In genomic region chr15:36980238-36980637, GRCm38 (mm10) we compare ENCODE assay signal across 8 mouse cellular contexts. TPM values are rescaled to one million over a fixed set of nuclear protein-coding genes. Genes with fewer than 3 reads are reported as not detected.
A peak's percentile ranks its signal among the peaks of the same experiment; 100 is the strongest.
DNase-seq lines count a peak whose midpoint lies in the region; ATAC-seq and TF ChIP-seq lines count a peak whose summit lies in the region.

No protein-coding gene starts in this region.

- H3K4me3 ChIP-seq in gastrocnemius, adult 2 months: peak overlapping the region; percentile 50
- peak overlapping the region; percentile 38 for H3K4me3 ChIP-seq in forebrain, embryonic 12.5 days (replicated peaks)
- H3K4me3 ChIP-seq in liver, embryonic 14.5 days (ENCODE audit: insufficient read depth in 1 of 2, low read depth in 2 of 2, low read length in 2 of 2): peak overlapping the region; percentile 36; a peak in 3 of 4 replicates

- H3K27me3 ChIP-seq in forebrain, embryonic 12.5 days: no peaks in the 10 kb centered on the region
- H3K27me3 ChIP-seq in liver, embryonic 14.5 days (ENCODE audit: control insufficient read depth, insufficient read depth, low read length): no peaks in the 10 kb centered on the region

- intact Hi-C loops in gastrocnemius, adult 2 months (cut with DNase I): no loop called here

- H3K27ac ChIP-seq in gastrocnemius, adult 2 months: no peak overlapping the region
- no peak overlapping the region for H3K27ac ChIP-seq in forebrain, embryonic 12.5 days
- H3K27ac ChIP-seq in liver, embryonic 14.5 days: no peak overlapping the region

- no peaks in the 10 kb centered on the region for H3K36me3 ChIP-seq in forebrain, embryonic 12.5 days (replicated peaks)
- no peaks in the 10 kb centered on the region for H3K36me3 ChIP-seq in liver, embryonic 14.5 days (replicated peaks; ENCODE audit: control insufficient read depth, insufficient read depth, low read depth)

- ATAC-seq in CD4-positive, CD25-positive, alpha-beta regulatory T cell, adult 4 months: peak; percentile 20
- peak; percentile 67; the same call in 1 of the 2 replicates for ATAC-seq in forebrain, embryonic 12.5 days (ENCODE audit: low FRiP score)
- no peak for ATAC-seq in liver, embryonic 14.5 days (ENCODE audit: insufficient read depth)

- no peak for TF ChIP-seq EP300 in liver, embryonic 14.5 days (IDR thresholded peaks at IDR 0.05; ENCODE audit: low read depth)

- no peaks in the 10 kb centered on the region for H3K9me3 ChIP-seq in forebrain, embryonic 12.5 days
- H3K9me3 ChIP-seq in liver, embryonic 14.5 days (ENCODE audit: control insufficient read depth, low read length): no peaks in the 10 kb centered on the region

- H3K4me1 ChIP-seq in forebrain, embryonic 12.5 days: peaks cover 23% of the 10 kb centered on the region
- H3K4me1 ChIP-seq in liver, embryonic 14.5 days (replicated peaks; ENCODE audit: control insufficient read depth in 2 of 2, insufficient read depth in 2 of 2, low read length in 1 of 2): peaks cover 4 to 11% of the 10 kb centered on the region in 2 experiments; a peak in 3 of 4 replicates

- peak overlapping the region; percentile 48; the same call in 1 of the 2 replicates for H3K9ac ChIP-seq in forebrain, embryonic 12.5 days
- H3K9ac ChIP-seq in liver, embryonic 14.5 days (replicated peaks): peak overlapping the region; percentile 16; the same call in 1 of the 2 replicates

- 46% methylated on average over 8 of the region's 8 CpGs for WGBS in forebrain, embryonic 12.5 days
- 43% methylated on average over 8 of the region's 8 CpGs for WGBS in liver, embryonic 14.5 days (ENCODE audit: insufficient replicate concordance)

- no peak for TF ChIP-seq CTCF in gastrocnemius, adult 2 months (IDR thresholded peaks at IDR 0.05)
- TF ChIP-seq CTCF in liver, embryonic 14.5 days (IDR thresholded peaks at IDR 0.05; ENCODE audit: low read depth): no peak

- no peak for DNase-seq in gastrocnemius, adult 2 months
- DNase-seq in gastrocnemius, postnatal 4 days (ENCODE audit: low spot score in 2 of 2): no peak
- no peak for DNase-seq in liver, embryonic 14.5 days (ENCODE audit: low read depth in 3 of 3, low spot score in 3 of 3)
- no peak for DNase-seq in embryo, embryonic 10.5 days (ENCODE audit: low spot score)
- no peak for DNase-seq in lung, postnatal 4 days
- DNase-seq in embryo, embryonic 10 days (ENCODE audit: low spot score): no peak

- peak overlapping the region; percentile 62 for H3K4me2 ChIP-seq in forebrain, embryonic 12.5 days
- H3K4me2 ChIP-seq in liver, embryonic 14.5 days (ENCODE audit: low read depth): peak overlapping the region; percentile 63

RNA-seq across cellular contexts. Expression of gene Zfp706, which starts 27.3 kb away (rescaled TPM):
- 100 to 1,000 TPM; 109 to 129 TPM for total RNA-seq in gastrocnemius, adult 2 months (2021)
- 100 to 1,000 TPM; 206 to 237 TPM for total RNA-seq in gastrocnemius, postnatal 4 days (2021)
- 100 to 1,000 TPM; 420 to 436 TPM for polyA plus RNA-seq in CD4-positive, CD25-positive, alpha-beta regulatory T cell, adult 4 months (2017; shearing (Covaris generic))
- polyA plus RNA-seq in forebrain, embryonic 12.5 days (2016; fragmentation: Nextera tagmentation; extraction: Ambion mirVana): 463 and 489 TPM in 2 replicates
- polyA plus RNA-seq in liver, embryonic 14.5 days (2012; rRNA removed): 9.5 and 22.8 TPM in 2 replicates
- 146 and 152 TPM in 2 replicates for polyA plus RNA-seq in liver, embryonic 14.5 days (2014; fragmentation: Nextera tagmentation; extraction: Ambion mirVana)
